Mouse (Mus musculus): ENCODE results near the gene Rasl11b. TPM values are rescaled to one million over a fixed set of nuclear protein-coding genes. Genes with fewer than 3 reads are reported as not detected.
A peak's percentile ranks its signal among the peaks of the same experiment; 100 is the strongest.

Gene Rasl11b
- polyA plus RNA-seq, 1 experiment from 2014 or later: 9.4 TPM

DNA sequence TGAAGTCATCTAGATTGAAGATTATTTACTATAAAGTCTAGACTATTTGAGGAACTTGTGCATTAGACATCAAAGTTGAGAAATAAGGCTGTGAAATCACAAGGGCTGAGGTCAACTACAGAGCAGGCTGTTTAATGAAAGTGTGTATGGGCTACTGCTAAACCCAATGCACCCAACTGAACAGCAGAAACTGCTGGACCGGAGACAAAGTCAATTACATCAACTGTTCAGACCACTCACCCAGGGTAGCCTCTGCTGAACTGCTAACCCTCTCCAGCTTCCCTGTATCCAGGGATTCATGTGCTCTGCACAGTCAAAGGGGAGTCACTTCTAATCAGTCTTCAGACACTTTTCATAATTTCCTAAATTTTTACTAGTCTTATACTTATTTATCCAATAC, 44.3 kb downstream of the Rasl11b start:
- Histone ChIP-seq H3K27me3 (ENCODE audit: insufficient read depth, low read length) (no peaks in the 10 kb centered on the region), H3K36me3 (replicated peaks; ENCODE audit: insufficient read depth, low read length) (no peaks in the 10 kb centered on the region), H3K9ac (replicated peaks) (no peak overlapping the region), H3K4me2 (ENCODE audit: low read depth, low read length) (no peak overlapping the region), H3K4me3 (ENCODE audit: low read depth, low read length) (no peak overlapping the region), H3K27ac (ENCODE audit: low read depth) (no peak overlapping the region), H3K9me3 (ENCODE audit: low read length) (no peaks in the 10 kb centered on the region), H3K4me1 (ENCODE audit: insufficient read depth) (peaks cover 2% of the 10 kb centered on the region)
- no peak for TF ChIP-seq EP300 (IDR thresholded peaks at IDR 0.05; ENCODE audit: low read depth)
- no peak for TF ChIP-seq CTCF (IDR thresholded peaks at IDR 0.05; ENCODE audit: low read depth)
- ATAC-seq (no peak), DNase-seq (no peak)
- WGBS (ENCODE audit: insufficient replicate concordance): 84% methylated on average over 1 of the region's 1 CpGs

DNA sequence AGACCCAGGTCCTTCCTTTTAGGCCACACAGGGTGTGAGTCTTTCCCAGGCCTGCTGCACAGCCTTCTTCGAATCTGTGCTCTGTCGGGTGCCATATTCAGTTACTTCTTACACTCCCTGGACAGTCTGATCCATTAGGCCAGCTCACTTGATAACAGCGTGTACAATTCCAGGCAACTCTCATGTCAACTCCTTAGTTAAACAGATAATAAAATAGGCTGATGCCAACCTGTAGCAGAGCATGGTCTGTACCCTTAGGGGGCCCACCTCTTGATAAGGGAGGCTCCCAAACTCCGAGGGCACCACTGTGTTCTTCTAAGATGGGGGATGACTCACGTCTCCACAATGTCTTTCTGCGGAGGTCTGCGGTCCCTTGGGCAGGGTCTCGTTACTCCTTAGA, 45.2 kb downstream of the Rasl11b start:
- H3K27ac ChIP-seq (ENCODE audit: low read depth): no peak overlapping the region
- 78% methylated on average over 8 of the region's 8 CpGs for WGBS (ENCODE audit: insufficient replicate concordance)

DNA sequence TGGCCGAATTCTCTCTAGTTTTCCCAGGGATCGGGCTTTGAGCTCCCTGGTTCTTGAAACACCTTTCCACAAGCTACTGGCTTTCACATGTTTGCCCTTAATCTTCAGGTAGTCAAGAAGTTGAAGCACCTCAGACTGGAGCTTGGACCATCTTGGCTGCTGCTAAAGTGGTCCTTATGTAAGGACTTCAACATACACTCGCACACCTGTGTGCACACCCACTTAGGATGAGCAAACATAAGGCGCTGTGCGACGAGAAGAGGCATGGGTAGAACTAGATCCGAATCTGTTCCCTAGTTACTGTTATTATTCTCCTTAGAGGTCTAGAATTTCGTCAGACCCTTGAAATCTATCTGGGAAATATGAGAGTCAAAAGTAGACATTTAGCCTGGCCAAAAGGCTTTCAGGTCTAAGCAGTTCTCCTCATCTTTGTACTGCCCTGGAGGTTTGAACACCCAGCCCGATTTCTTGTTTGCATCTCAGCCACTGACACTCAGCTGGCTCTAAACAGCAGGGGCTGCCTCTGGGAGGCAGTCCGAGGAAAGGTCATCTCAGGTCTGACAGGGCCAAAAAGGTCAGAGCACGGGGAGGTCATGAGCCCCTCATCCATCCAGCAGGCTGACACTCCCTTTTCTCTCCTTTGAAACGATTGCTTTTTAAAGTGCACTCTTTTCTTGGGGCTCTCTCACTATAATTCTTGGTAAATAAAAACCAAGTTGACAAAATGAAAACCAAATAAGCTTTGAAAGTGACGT, 46.0 kb downstream of the Rasl11b start:
- DNase-seq: no peak
- no peak overlapping the region for H3K27ac ChIP-seq (ENCODE audit: low read depth)
- no peaks in the 10 kb centered on the region for H3K36me3 ChIP-seq (replicated peaks; ENCODE audit: insufficient read depth, low read length)
- no peak overlapping the region for H3K9ac ChIP-seq (replicated peaks)
- TF ChIP-seq CTCF (IDR thresholded peaks at IDR 0.05; ENCODE audit: low read depth) (no peak), EP300 (IDR thresholded peaks at IDR 0.05; ENCODE audit: low read depth) (no peak)
- H3K27me3 ChIP-seq (ENCODE audit: insufficient read depth, low read length): no peaks in the 10 kb centered on the region
- no peaks in the 10 kb centered on the region for H3K9me3 ChIP-seq (ENCODE audit: low read length)
- H3K4me2 ChIP-seq (ENCODE audit: low read depth, low read length): no peak overlapping the region
- ATAC-seq: no peak
- WGBS (ENCODE audit: insufficient replicate concordance): 67% methylated on average over 13 of the region's 13 CpGs
- H3K4me3 ChIP-seq (ENCODE audit: low read depth, low read length): no peak overlapping the region
- H3K4me1 ChIP-seq (ENCODE audit: insufficient read depth): peaks cover 2% of the 10 kb centered on the region

More for the DNA sequence above, 45.2 kb downstream of the Rasl11b start:
- Histone ChIP-seq H3K4me2 (ENCODE audit: low read depth, low read length) (no peak overlapping the region), H3K4me1 (ENCODE audit: insufficient read depth) (peaks cover 2% of the 10 kb centered on the region), H3K9me3 (ENCODE audit: low read length) (no peaks in the 10 kb centered on the region), H3K9ac (replicated peaks) (no peak overlapping the region), H3K36me3 (replicated peaks; ENCODE audit: insufficient read depth, low read length) (no peaks in the 10 kb centered on the region), H3K4me3 (ENCODE audit: low read depth, low read length) (no peak overlapping the region), H3K27me3 (ENCODE audit: insufficient read depth, low read length) (no peaks in the 10 kb centered on the region)
- DNase-seq (no peak), ATAC-seq (no peak)
- TF ChIP-seq EP300 (IDR thresholded peaks at IDR 0.05; ENCODE audit: low read depth): no peak
- no peak for TF ChIP-seq CTCF (IDR thresholded peaks at IDR 0.05; ENCODE audit: low read depth)

DNA sequence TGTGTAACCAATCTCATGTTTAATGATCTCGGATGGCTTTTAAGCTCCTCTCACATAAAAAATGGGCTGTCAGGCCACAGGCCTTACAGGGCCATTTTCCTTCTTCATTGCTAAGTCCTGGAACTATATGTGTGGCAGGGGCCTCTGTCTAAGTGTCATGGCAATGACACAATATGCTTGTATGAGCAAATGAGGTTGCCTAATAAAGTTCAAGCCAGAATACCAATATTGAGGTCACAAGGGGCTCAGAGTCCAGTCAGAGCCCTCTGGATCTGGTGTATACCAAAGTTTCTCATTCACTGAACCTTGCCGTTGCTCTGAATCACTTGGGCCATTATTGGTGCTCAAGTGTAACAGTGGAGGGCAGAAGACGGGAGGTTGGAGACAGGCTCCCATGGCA, 47.6 kb downstream of the Rasl11b start:
- TF ChIP-seq CTCF (IDR thresholded peaks at IDR 0.05; ENCODE audit: low read depth) (no peak), EP300 (IDR thresholded peaks at IDR 0.05; ENCODE audit: low read depth) (no peak; the same call in 1 of the 2 replicates)
- Histone ChIP-seq H3K9ac (replicated peaks) (no peak overlapping the region), H3K36me3 (replicated peaks; ENCODE audit: insufficient read depth, low read length) (no peaks in the 10 kb centered on the region), H3K9me3 (ENCODE audit: low read length) (no peaks in the 10 kb centered on the region), H3K27ac (ENCODE audit: low read depth) (peak overlapping the region; percentile 79), H3K4me3 (ENCODE audit: low read depth, low read length) (no peak overlapping the region), H3K4me2 (ENCODE audit: low read depth, low read length) (no peak overlapping the region), H3K4me1 (ENCODE audit: insufficient read depth) (peaks cover 2% of the 10 kb centered on the region), H3K27me3 (ENCODE audit: insufficient read depth, low read length) (no peaks in the 10 kb centered on the region)
- 62% methylated on average over 3 of the region's 3 CpGs for WGBS (ENCODE audit: insufficient replicate concordance)
- ATAC-seq: peak; percentile 91
- DNase-seq: peak; percentile 20

DNA sequence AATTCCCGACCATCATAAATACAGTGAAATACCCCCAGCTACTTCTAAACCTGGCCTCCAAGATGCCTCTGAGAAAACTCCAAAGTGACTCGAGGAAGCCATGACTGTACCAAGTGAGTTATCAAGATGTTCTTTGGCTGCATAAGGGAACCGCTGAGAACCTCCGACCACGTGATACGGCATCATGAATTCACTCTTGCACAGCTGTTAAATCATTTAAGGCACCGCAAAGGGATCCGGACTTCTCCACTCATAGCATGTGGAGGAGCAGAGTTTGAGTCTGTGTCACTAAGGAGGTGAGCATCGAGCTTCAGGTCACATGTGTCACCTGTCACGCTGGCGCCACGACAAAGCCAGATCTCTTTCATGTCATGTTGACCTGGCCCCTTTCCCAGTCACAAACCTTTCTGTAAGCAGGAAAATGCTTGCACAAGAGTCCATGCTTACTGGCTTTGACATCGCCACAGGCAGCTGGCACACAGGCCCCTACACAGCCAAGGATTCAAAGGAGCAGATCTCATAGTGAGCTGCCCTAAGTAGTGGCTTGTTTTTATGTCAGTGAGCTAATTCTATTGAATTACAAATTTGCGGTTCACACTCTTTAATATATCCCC, 49.4 kb downstream of the Rasl11b start:
- H3K9me3 ChIP-seq (ENCODE audit: low read length): no peaks in the 10 kb centered on the region
- H3K27ac ChIP-seq (ENCODE audit: low read depth): no peak overlapping the region
- no peak overlapping the region for H3K4me2 ChIP-seq (ENCODE audit: low read depth, low read length)
- peak; percentile 34; the same call in 1 of the 2 replicates for TF ChIP-seq EP300 (IDR thresholded peaks at IDR 0.05; ENCODE audit: low read depth)
- no peak for TF ChIP-seq CTCF (IDR thresholded peaks at IDR 0.05; ENCODE audit: low read depth)
- peak; percentile 65 for DNase-seq
- H3K27me3 ChIP-seq (ENCODE audit: insufficient read depth, low read length): no peaks in the 10 kb centered on the region
- H3K4me1 ChIP-seq (ENCODE audit: insufficient read depth): peaks cover 2% of the 10 kb centered on the region
- no peaks in the 10 kb centered on the region for H3K36me3 ChIP-seq (replicated peaks; ENCODE audit: insufficient read depth, low read length)
- H3K9ac ChIP-seq (replicated peaks): no peak overlapping the region
- WGBS (ENCODE audit: insufficient replicate concordance): 79% methylated on average over 14 of the region's 14 CpGs
- ATAC-seq: peak; percentile 82
- H3K4me3 ChIP-seq (ENCODE audit: low read depth, low read length): no peak overlapping the region

DNA sequence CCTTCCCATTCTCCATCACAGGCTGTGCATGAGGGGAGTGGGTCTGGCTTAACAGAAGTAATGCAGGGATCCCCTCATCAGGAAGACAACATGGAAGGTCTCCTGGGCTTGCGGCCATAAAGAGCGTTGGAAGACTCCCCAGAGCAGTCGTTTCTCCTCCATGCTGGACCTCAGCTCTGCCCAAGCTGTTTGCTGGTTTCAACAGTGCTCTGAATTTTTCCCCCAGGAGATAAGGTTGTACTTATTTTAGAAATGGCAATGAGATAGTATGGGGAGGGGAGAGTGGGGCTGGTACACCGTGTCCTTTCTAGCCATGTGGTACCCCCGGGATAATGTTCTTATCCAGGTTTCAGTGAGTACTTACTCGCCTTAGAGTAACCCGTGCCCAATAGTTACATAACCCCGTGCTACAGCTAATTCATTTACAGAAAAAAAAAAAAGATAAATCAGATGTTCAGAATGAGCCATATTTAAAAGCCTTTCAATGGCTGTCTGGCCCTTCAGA, 50.6 kb downstream of the Rasl11b start:
- no peak overlapping the region for H3K27ac ChIP-seq (ENCODE audit: low read depth)
- no peaks in the 10 kb centered on the region for H3K27me3 ChIP-seq (ENCODE audit: insufficient read depth, low read length)
- peaks cover 2% of the 10 kb centered on the region; the same call in 1 of the 2 replicates for H3K4me1 ChIP-seq (ENCODE audit: insufficient read depth)
- 80% methylated on average over 8 of the region's 8 CpGs for WGBS (ENCODE audit: insufficient replicate concordance)
- no peaks in the 10 kb centered on the region for H3K36me3 ChIP-seq (replicated peaks; ENCODE audit: insufficient read depth, low read length)
- ATAC-seq: no peak
- DNase-seq: no peak
- no peak overlapping the region for H3K9ac ChIP-seq (replicated peaks)
- no peak overlapping the region for H3K4me3 ChIP-seq (ENCODE audit: low read depth, low read length)
- no peak for TF ChIP-seq CTCF (IDR thresholded peaks at IDR 0.05; ENCODE audit: low read depth)
- TF ChIP-seq EP300 (IDR thresholded peaks at IDR 0.05; ENCODE audit: low read depth): no peak
- H3K9me3 ChIP-seq (ENCODE audit: low read length): no peaks in the 10 kb centered on the region
- H3K4me2 ChIP-seq (ENCODE audit: low read depth, low read length): no peak overlapping the region

Data from liver, postnatal 0 days (tissue).